Mouse (Mus musculus) embryonic facial prominence, embryonic 11.5 days (tissue): Measurements from ENCODE around the gene Ccr1. TPM values are rescaled to one million over a fixed set of nuclear protein-coding genes. Genes with fewer than 3 reads are reported as not detected.
"Not testable (repeated sequence)": the region's sequence is repeated elsewhere in the genome, so short reads cannot be mapped to it uniquely, and the experiment has no call there.

ENCODE experiments used
- ATAC-seq: fragments of 200-750 bp; cut with Nextera tagmentation; replicated peaks from 2 replicates; pipeline ENCODE4 v1.8.0; 2017; ENCODE audit warnings: low read depth; ENCODE audit not compliant: insufficient number of reproducible peaks, low FRiP score, low TSS enrichment
- DNase-seq: peaks from one replicate; pipeline ENCODE4 v3.0.0-alpha.2; 2015; ENCODE audit warnings: low spot score
- H3K27ac ChIP-seq: fragments of 300-500 bp; sonication (generic); replicated peaks from 2 replicates; pipeline ENCODE4 v1.5.1; 2014; ENCODE audit warnings: mild to moderate bottlenecking, low read depth, low read length, control low read depth
- H3K27me3 ChIP-seq: fragments of 300-500 bp; sonication (generic); 2 replicates; pipeline ENCODE4 v1.6.1; 2014; ENCODE audit warnings: mild to moderate bottlenecking, low read length, moderate library complexity, mixed read lengths; ENCODE audit not compliant: control insufficient read depth, insufficient read depth
- H3K36me3 ChIP-seq: fragments of 300-500 bp; sonication (generic); replicated peaks from 2 replicates; pipeline ENCODE4 v1.6.1; 2014; ENCODE audit warnings: low read depth, mild to moderate bottlenecking, low read length, moderate library complexity, mixed read lengths; ENCODE audit not compliant: control insufficient read depth, insufficient read depth
- H3K4me1 ChIP-seq: fragments of 300-500 bp; sonication (generic); 2 replicates; pipeline ENCODE4 v1.6.1; 2014; ENCODE audit warnings: low read length, mixed read lengths; ENCODE audit not compliant: control insufficient read depth, insufficient read depth
- H3K4me2 ChIP-seq: fragments of 300-500 bp; sonication (generic); 2 replicates; pipeline ENCODE4 v1.6.1; 2014; ENCODE audit warnings: low read depth, mild to moderate bottlenecking, control low read depth, low read length, moderate library complexity
- H3K4me3 ChIP-seq: fragments of 300-500 bp; sonication (generic); 2 replicates; pipeline ENCODE4 v1.5.1; 2014; ENCODE audit warnings: low read depth, low read length, control low read depth
- H3K9ac ChIP-seq: fragments of 300-500 bp; sonication (generic); replicated peaks from 2 replicates; pipeline ENCODE4 v1.6.1; 2014; ENCODE audit warnings: mild to moderate bottlenecking, control low read depth, low read length
- H3K9me3 ChIP-seq: fragments of 300-500 bp; sonication (generic); replicated peaks from 2 replicates; pipeline ENCODE4 v1.6.1; 2016; ENCODE audit warnings: mild to moderate bottlenecking, low read length, inconsistent platforms, mixed read lengths; ENCODE audit not compliant: control insufficient read depth
- WGBS: fragments of 180-500 bp; shearing (Covaris S2); extraction: QIAGEN DNeasy Blood & Tissue Kit; methylation state at CpG from one replicate; pipeline ENCODE4 v1.1.7; 2014; 5-methylcytosine and 5-hydroxymethylcytosine counted together
- polyA plus RNA-seq: library from polyadenylated mRNA; unstranded; fragments of >200 nt; fragmentation: Nextera tagmentation; extraction: Ambion mirVana; gene quantifications from 2 replicates; pipeline ENCODE4 v1.2.1, GENCODE M21; 2014

Ccr1 gene
- polyA plus RNA-seq, 1 experiment from 2014 or later = 0.98 TPM

GRCm38 (mm10) chr9:123924035-123924434 lies 44.5 kb downstream of the Ccr1 start:
- peak overlapping the region; percentile 72 for H3K4me2 ChIP-seq
- H3K4me3 ChIP-seq = not testable (repeated sequence)

DNA sequence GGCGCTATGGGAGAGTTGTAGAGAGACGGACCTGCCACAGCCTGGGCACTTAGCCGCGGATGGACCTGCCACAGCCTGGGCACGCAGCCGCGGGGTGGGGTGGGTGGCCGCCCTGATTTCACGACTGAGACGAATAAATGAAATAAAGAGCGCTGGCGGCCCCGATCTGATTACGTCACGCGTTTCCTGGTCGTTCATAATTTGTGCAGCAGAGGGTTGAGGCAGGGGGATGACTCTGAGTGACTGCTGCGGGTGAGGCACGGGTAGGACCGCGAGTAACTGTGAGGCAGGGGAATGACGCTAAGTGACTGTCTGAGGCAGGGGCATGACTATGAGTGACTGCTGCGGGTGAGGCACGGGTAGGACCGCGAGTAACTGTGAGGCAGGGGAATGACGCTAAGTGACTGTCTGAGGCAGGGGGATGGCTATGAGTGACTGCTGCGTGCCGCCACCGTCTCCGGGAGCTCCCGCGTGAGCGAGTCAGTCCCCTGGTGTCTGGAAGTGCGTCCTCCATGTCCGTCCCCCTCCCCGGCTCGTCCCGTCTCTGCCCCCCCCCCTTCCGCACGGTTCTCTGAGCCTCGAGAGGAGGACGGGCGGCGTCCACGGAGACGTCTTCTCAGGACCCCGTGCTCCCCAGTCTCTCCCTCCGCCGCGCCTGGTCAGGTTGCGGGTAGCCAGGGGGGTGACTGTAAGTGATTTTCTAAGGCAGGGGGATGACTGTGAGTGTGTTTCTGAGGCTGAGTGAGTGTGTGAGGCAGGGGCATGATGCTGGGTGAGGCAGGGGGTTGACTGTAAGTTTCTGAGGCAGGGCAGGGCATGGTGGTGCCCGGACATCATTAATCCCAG lies 45.1 kb downstream of the Ccr1 start:
- under 1% methylated on average over 48 of the region's 53 CpGs for WGBS
- peak; percentile 3 for ATAC-seq

More at GRCm38 (mm10) chr9:123924035-123924434, 44.5 kb downstream of the Ccr1 start:
- not testable (repeated sequence) for H3K36me3 ChIP-seq, H3K4me1 ChIP-seq, H3K27ac ChIP-seq, H3K27me3 ChIP-seq, H3K9me3 ChIP-seq
- ATAC-seq = peak; percentile 34
- peak; percentile 80 for DNase-seq
- under 1% methylated on average over 11 of the region's 11 CpGs for WGBS
- peak overlapping the region; percentile 74; the same call in 1 of the 2 replicates for H3K9ac ChIP-seq

More for the DNA sequence above, 45.1 kb downstream of the Ccr1 start:
- Histone ChIP-seq H3K9me3 (no peaks in the 10 kb centered on the region), H3K4me3 (peak overlapping the region; percentile 29), H3K36me3 (no peaks in the 10 kb centered on the region), H3K4me2 (peak overlapping the region; percentile 24), H3K27me3 (0 out of 2 replicates have a peak, but pooled peaks cover 6% of the 10 kb centered on the region), H3K9ac (peak overlapping the region; percentile 22; the same call in 1 of the 2 replicates), H3K27ac (no peak overlapping the region), H3K4me1 (no peaks in the 10 kb centered on the region)
- DNase-seq = peak; percentile 40

Other genes with a start within 250 kb of the Ccr1 start
- 0.18 TPM in 1 of 2 replicates, not detected in the other for gene Cxcr6, start 162.2 kb downstream of the Ccr1 start, polyA plus RNA-seq
- gene Fyco1, start 116.8 kb downstream of the Ccr1 start, polyA plus RNA-seq = 5.1 and 5.8 TPM in 2 replicates
- not detected in 2 replicates for gene Xcr1, start 106.7 kb downstream of the Ccr1 start, polyA plus RNA-seq
- gene Ccr1l1, start 9.7 kb upstream of the Ccr1 start, polyA plus RNA-seq = not detected in 2 replicates
- not detected in 2 replicates for gene Ccr3, start 53.3 kb upstream of the Ccr1 start, polyA plus RNA-seq
- gene Ccr2, start 133.3 kb upstream of the Ccr1 start, polyA plus RNA-seq = 0.31 and 0.59 TPM in 2 replicates
- gene Ccr5, start 152.9 kb upstream of the Ccr1 start, polyA plus RNA-seq = 0.93 and 1.2 TPM in 2 replicates